20 mouse cellular contexts compared by ENCODE assay signal in the genomic region with DNA sequence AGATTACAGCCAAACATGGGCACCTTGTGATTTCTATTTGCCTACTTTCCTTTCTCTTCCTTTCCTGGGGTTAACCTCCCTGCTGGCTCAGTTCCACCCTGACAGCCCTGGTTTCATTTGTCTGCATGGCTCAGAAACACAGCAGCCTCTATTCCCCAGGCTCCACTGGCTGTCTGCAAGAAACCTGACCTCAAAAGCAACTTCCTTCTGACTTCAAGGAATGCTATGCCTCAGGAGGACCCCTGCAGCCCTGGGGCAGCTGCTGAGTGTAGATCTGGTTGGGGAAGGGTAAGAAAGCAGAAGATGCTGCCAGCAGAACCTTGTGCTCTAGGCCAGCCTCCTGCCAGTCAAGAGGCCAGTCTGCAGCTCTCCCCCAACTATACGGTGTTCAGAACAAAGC.
DNase-seq lines count a peak whose midpoint lies in the region; ATAC-seq and TF ChIP-seq lines count a peak whose summit lies in the region.
"Had no signal": no experiment of that assay in that cellular context is flagged by ENCODE, and none has a peak within 500 bp of the region (broad histone marks: within the 10 kb centered on the region; RNA-seq: fewer than 3 reads in every experiment).

No protein-coding gene starts in this region.

- no peak overlapping the region for H3K9ac ChIP-seq in kidney, postnatal 0 days (ENCODE audit: low read depth, low read length)
- H3K9ac ChIP-seq in kidney, embryonic 15.5 days: no peak overlapping the region
- no peak overlapping the region for H3K9ac ChIP-seq in embryonic facial prominence, embryonic 14.5 days (ENCODE audit: low read depth, low read length)
- H3K9ac ChIP-seq: forebrain, embryonic 15.5 days; hindbrain, embryonic 15.5 days; stomach, embryonic 15.5 days had no signal

- no peak overlapping the region for H3K4me2 ChIP-seq in kidney, postnatal 0 days (ENCODE audit: low read length)
- H3K4me2 ChIP-seq in kidney, embryonic 15.5 days: no peak overlapping the region
- no peak overlapping the region for H3K4me2 ChIP-seq in embryonic facial prominence, embryonic 14.5 days (ENCODE audit: low read depth, low read length)
- H3K4me2 ChIP-seq: forebrain, embryonic 15.5 days; hindbrain, embryonic 15.5 days; liver, embryonic 11.5 days; stomach, embryonic 15.5 days had no signal

- DNase-seq in kidney, postnatal 0 days (ENCODE audit: low spot score): peak; percentile 28
- DNase-seq in 3T3-L1 (ENCODE audit: low read depth, low spot score): peak; percentile 9
- peak; percentile 20 for DNase-seq in embryo, embryonic 10.5 days (ENCODE audit: low spot score)
- DNase-seq in embryonic facial prominence, embryonic 14.5 days (ENCODE audit: low spot score): peak; percentile 77
- DNase-seq in cerebellum, adult 11 months: no peak
- DNase-seq in kidney, postnatal 14 days: no peak
- DNase-seq: adrenal gland, adult 2 months; cerebellum, adult 9-11 months; gastrocnemius, postnatal 36 days; kidney, adult 11 months; kidney, postnatal 25 days; lung, adult 18-20 months; lung, postnatal 14 days; right cerebral cortex, postnatal 25 days; thymus, adult 2 months had no signal

- H3K27me3 ChIP-seq in kidney, postnatal 0 days (ENCODE audit: insufficient read depth, low read length): no peaks in the 10 kb centered on the region
- H3K27me3 ChIP-seq in kidney, embryonic 15.5 days: no peaks in the 10 kb centered on the region
- H3K27me3 ChIP-seq in embryonic facial prominence, embryonic 14.5 days (replicated peaks; ENCODE audit: control insufficient read depth, insufficient read depth, low read length): no peaks in the 10 kb centered on the region
- H3K27me3 ChIP-seq: forebrain, embryonic 15.5 days; hindbrain, embryonic 15.5 days; stomach, embryonic 15.5 days had no signal

- no peaks in the 10 kb centered on the region for H3K4me1 ChIP-seq in kidney, postnatal 0 days (replicated peaks; ENCODE audit: insufficient read depth, low read length)
- no peaks in the 10 kb centered on the region for H3K4me1 ChIP-seq in kidney, embryonic 15.5 days
- H3K4me1 ChIP-seq in embryonic facial prominence, embryonic 14.5 days (ENCODE audit: control insufficient read depth, insufficient read depth, low read length): peaks cover 10% of the 10 kb centered on the region
- H3K4me1 ChIP-seq: forebrain, embryonic 15.5 days; stomach, embryonic 15.5 days had no signal

- 23% methylated on average over 1 of the region's 1 CpGs for WGBS in kidney, postnatal 0 days
- 65% methylated on average over 1 of the region's 1 CpGs for WGBS in kidney, embryonic 15.5 days
- 23% methylated on average over 1 of the region's 1 CpGs for WGBS in embryonic facial prominence, embryonic 14.5 days

- ATAC-seq in kidney, postnatal 0 days (replicated peaks; ENCODE audit: low FRiP score, low read depth): no peak
- ATAC-seq in kidney, embryonic 15.5 days (replicated peaks; ENCODE audit: low FRiP score): no peak
- ATAC-seq in embryonic facial prominence, embryonic 14.5 days (ENCODE audit: low read depth): peak; percentile 60; the same call in 1 of the 2 replicates
- ATAC-seq: forebrain, embryonic 15.5 days had no signal

- no peak for TF ChIP-seq CTCF in kidney, postnatal 0 days (IDR thresholded peaks at IDR 0.05; ENCODE audit: low read depth)

- no peak overlapping the region for H3K27ac ChIP-seq in kidney, postnatal 0 days
- H3K27ac ChIP-seq in kidney, embryonic 15.5 days: no peak overlapping the region
- no peak overlapping the region for H3K27ac ChIP-seq in embryonic facial prominence, embryonic 14.5 days (replicated peaks; ENCODE audit: low read depth, low read length)
- H3K27ac ChIP-seq: forebrain, embryonic 15.5 days; hindbrain, embryonic 15.5 days; stomach, embryonic 15.5 days had no signal

- H3K36me3 ChIP-seq in kidney, postnatal 0 days (ENCODE audit: insufficient read depth, low read length): no peaks in the 10 kb centered on the region
- no peaks in the 10 kb centered on the region for H3K36me3 ChIP-seq in kidney, embryonic 15.5 days
- H3K36me3 ChIP-seq in embryonic facial prominence, embryonic 14.5 days (ENCODE audit: control insufficient read depth, insufficient read depth, low read length): no peaks in the 10 kb centered on the region
- H3K36me3 ChIP-seq: forebrain, embryonic 15.5 days; hindbrain, embryonic 15.5 days; stomach, embryonic 15.5 days had no signal

- H3K4me3 ChIP-seq in kidney, postnatal 0 days (replicated peaks; ENCODE audit: low read depth, low read length): no peak overlapping the region
- H3K4me3 ChIP-seq in kidney, embryonic 15.5 days (replicated peaks): no peak overlapping the region
- no peak overlapping the region for H3K4me3 ChIP-seq in embryonic facial prominence, embryonic 14.5 days (ENCODE audit: low read depth, low read length)
- H3K4me3 ChIP-seq: forebrain, embryonic 15.5 days; hindbrain, embryonic 15.5 days; stomach, embryonic 15.5 days had no signal

- H3K9me3 ChIP-seq in kidney, postnatal 0 days (replicated peaks; ENCODE audit: low read length): no peaks in the 10 kb centered on the region
- no peaks in the 10 kb centered on the region for H3K9me3 ChIP-seq in kidney, embryonic 15.5 days (replicated peaks)
- H3K9me3 ChIP-seq in embryonic facial prominence, embryonic 14.5 days (ENCODE audit: control insufficient read depth, low read length): no peaks in the 10 kb centered on the region
- H3K9me3 ChIP-seq: forebrain, embryonic 15.5 days; hindbrain, embryonic 15.5 days; stomach, embryonic 15.5 days had no signal

Comparison
In these comparisons a context has a peak if more than half of its experiments do, and no peak if none do; other contexts are left out.
1. DNase-seq: peak in kidney, postnatal 0 days (single experiment), 3T3-L1 (single experiment), embryo, embryonic 10.5 days (single experiment) and embryonic facial prominence, embryonic 14.5 days (single experiment); none in cerebellum, adult 11 months (single experiment) and kidney, postnatal 14 days (single experiment).